Mouse (Mus musculus): ENCODE results near the gene Atoh7. TPM values are rescaled to one million over a fixed set of nuclear protein-coding genes. Genes with fewer than 3 reads are reported as not detected.

Gene Atoh7
- polyA plus RNA-seq, 1 experiment from 2014 or later: 0.09 TPM

DNA sequence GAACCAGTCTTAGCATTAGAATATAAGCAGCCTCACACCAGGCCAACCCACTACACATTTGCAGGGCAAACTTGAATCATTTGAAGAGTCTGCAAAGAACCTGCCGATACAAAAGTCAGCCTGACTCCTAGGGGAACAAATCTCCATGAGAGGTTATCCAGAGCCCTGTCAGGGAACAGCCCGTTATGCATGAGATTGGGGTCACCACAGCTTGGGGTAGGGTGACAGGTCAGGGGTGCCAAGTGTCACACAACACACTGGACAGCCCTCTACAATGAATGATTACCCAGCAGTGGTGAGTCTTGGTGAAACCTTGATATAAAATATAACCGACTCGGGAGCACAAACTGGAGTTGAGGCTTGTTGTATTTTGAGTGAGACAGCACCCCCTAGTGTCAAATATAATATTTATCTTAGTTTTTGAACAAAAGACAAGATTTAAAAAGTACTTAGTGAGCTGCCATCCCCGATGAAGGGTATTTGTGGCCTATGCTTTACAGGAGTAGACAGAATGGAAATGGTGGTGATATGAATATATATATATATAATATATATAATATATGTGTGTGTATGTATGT, 13.7 kb downstream of the Atoh7 start:
- Histone ChIP-seq H3K9me3 (no peaks in the 10 kb centered on the region), H3K4me2 (replicated peaks) (no peak overlapping the region), H3K36me3 (no peaks in the 10 kb centered on the region), H3K4me1 (no peaks in the 10 kb centered on the region), H3K4me3 (no peak overlapping the region), H3K27me3 (no peaks in the 10 kb centered on the region), H3K27ac (no peak overlapping the region), H3K9ac (no peak overlapping the region)
- no peak for ATAC-seq (ENCODE audit: low FRiP score, low read depth)
- WGBS: 47% methylated on average over 5 of the region's 5 CpGs

- no peak overlapping the region for H3K9ac ChIP-seq
- WGBS: 82% methylated on average over 6 of the region's 6 CpGs
- H3K4me3 ChIP-seq: no peak overlapping the region
- H3K9me3 ChIP-seq: no peaks in the 10 kb centered on the region
- H3K36me3 ChIP-seq: no peaks in the 10 kb centered on the region
- H3K4me1 ChIP-seq: no peaks in the 10 kb centered on the region
- H3K27me3 ChIP-seq: no peaks in the 10 kb centered on the region
- H3K27ac ChIP-seq: no peak overlapping the region
- no peak for ATAC-seq (ENCODE audit: low FRiP score, low read depth)
- no peak overlapping the region for H3K4me2 ChIP-seq (replicated peaks)
Observed at GRCm38 (mm10) chr10:63113716-63114360, 14.4 kb downstream of the Atoh7 start.

DNA sequence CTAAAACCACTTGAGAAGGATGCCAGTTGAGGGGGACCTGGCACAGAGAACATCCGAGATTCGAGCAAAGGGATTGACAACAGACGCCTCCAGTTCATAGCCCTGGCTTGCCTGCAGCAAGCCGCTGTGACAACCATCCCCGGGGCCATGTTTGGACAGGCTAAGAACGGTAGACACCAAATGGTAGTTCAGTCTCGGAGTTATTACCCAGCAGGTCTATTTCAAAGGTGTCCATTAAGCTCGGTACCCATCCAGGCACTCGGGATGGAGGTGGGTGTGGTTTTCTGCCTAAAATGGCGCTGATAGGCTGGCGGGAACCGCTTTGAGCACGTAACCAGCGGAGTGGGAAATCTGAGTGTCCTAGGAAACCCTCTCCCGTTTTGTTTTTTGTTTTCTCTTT, 16.4 kb downstream of the Atoh7 start:
- ATAC-seq (ENCODE audit: low FRiP score, low read depth): no peak
- Histone ChIP-seq H3K9ac (no peak overlapping the region), H3K27ac (no peak overlapping the region), H3K9me3 (no peaks in the 10 kb centered on the region), H3K27me3 (no peaks in the 10 kb centered on the region), H3K4me2 (replicated peaks) (no peak overlapping the region), H3K36me3 (no peaks in the 10 kb centered on the region), H3K4me1 (no peaks in the 10 kb centered on the region), H3K4me3 (no peak overlapping the region)
- WGBS: 80% methylated on average over 15 of the region's 15 CpGs

DNA sequence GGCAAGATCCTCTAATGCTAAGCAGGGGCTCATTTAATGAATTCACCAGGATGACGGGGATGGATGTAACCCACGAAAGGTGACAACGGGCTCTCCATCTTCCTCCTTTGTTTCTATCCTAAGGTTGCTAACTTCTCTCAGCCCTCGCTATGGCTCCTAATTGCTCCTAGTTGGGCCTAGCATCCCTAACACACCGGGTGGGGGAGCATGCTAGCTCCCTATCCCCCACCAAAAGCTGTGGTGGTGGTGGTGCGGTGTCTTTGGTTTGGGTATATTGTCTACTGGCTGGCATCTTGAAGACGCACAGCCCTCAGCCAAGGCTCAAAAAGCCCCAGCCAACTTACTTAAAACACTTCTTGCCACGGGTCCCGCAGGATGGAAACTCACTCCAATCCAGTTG, 16.9 kb downstream of the Atoh7 start:
- Histone ChIP-seq H3K4me2 (replicated peaks) (no peak overlapping the region), H3K9me3 (no peaks in the 10 kb centered on the region), H3K4me3 (no peak overlapping the region), H3K27me3 (no peaks in the 10 kb centered on the region), H3K36me3 (no peaks in the 10 kb centered on the region), H3K27ac (no peak overlapping the region), H3K4me1 (no peaks in the 10 kb centered on the region), H3K9ac (no peak overlapping the region)
- no peak for ATAC-seq (ENCODE audit: low FRiP score, low read depth)
- 89% methylated on average over 9 of the region's 9 CpGs for WGBS

GRCm38 (mm10) chr10:63117583-63117982, 18.1 kb downstream of the Atoh7 start:
- Histone ChIP-seq H3K36me3 (no peaks in the 10 kb centered on the region), H3K27me3 (no peaks in the 10 kb centered on the region), H3K9me3 (no peaks in the 10 kb centered on the region), H3K9ac (no peak overlapping the region), H3K4me3 (no peak overlapping the region), H3K4me1 (no peaks in the 10 kb centered on the region), H3K4me2 (replicated peaks) (no peak overlapping the region), H3K27ac (no peak overlapping the region)
- 88% methylated on average over 8 of the region's 8 CpGs for WGBS
- ATAC-seq (ENCODE audit: low FRiP score, low read depth): no peak

GRCm38 (mm10) chr10:63119916-63120315, 20.5 kb downstream of the Atoh7 start:
- H3K4me1 ChIP-seq: no peaks in the 10 kb centered on the region
- WGBS: 72% methylated on average over 14 of the region's 14 CpGs
- H3K9ac ChIP-seq: no peak overlapping the region
- H3K4me3 ChIP-seq: no peak overlapping the region
- H3K9me3 ChIP-seq: no peaks in the 10 kb centered on the region
- H3K27ac ChIP-seq: no peak overlapping the region
- no peaks in the 10 kb centered on the region for H3K27me3 ChIP-seq
- H3K4me2 ChIP-seq (replicated peaks): no peak overlapping the region
- ATAC-seq (ENCODE audit: low FRiP score, low read depth): no peak
- H3K36me3 ChIP-seq: no peaks in the 10 kb centered on the region

GRCm38 (mm10) chr10:63121961-63122360, 22.5 kb downstream of the Atoh7 start:
- ATAC-seq (ENCODE audit: low FRiP score, low read depth): no peak
- H3K9me3 ChIP-seq: no peaks in the 10 kb centered on the region

GRCm38 (mm10) chr10:63122516-63122915, 23.1 kb downstream of the Atoh7 start:
- H3K36me3 ChIP-seq: no peaks in the 10 kb centered on the region
- H3K4me3 ChIP-seq: no peak overlapping the region
- no peaks in the 10 kb centered on the region for H3K9me3 ChIP-seq
- no peaks in the 10 kb centered on the region for H3K4me1 ChIP-seq
- H3K4me2 ChIP-seq (replicated peaks): no peak overlapping the region
- no peak overlapping the region for H3K9ac ChIP-seq
- no peak overlapping the region for H3K27ac ChIP-seq
- 38% methylated on average over 8 of the region's 8 CpGs for WGBS
- H3K27me3 ChIP-seq: no peaks in the 10 kb centered on the region
- no peak for ATAC-seq (ENCODE audit: low FRiP score, low read depth)

More at GRCm38 (mm10) chr10:63121961-63122360, 22.5 kb downstream of the Atoh7 start:
- H3K9ac ChIP-seq: no peak overlapping the region
- no peaks in the 10 kb centered on the region for H3K4me1 ChIP-seq
- H3K27ac ChIP-seq: no peak overlapping the region
- H3K4me2 ChIP-seq (replicated peaks): no peak overlapping the region
- H3K4me3 ChIP-seq: no peak overlapping the region
- no peaks in the 10 kb centered on the region for H3K36me3 ChIP-seq
- WGBS: 86% methylated on average over 14 of the region's 14 CpGs
- no peaks in the 10 kb centered on the region for H3K27me3 ChIP-seq

- Histone ChIP-seq H3K4me1 (no peaks in the 10 kb centered on the region), H3K9me3 (no peaks in the 10 kb centered on the region), H3K4me3 (no peak overlapping the region), H3K4me2 (replicated peaks) (no peak overlapping the region), H3K36me3 (no peaks in the 10 kb centered on the region), H3K9ac (no peak overlapping the region), H3K27me3 (no peaks in the 10 kb centered on the region), H3K27ac (no peak overlapping the region)
- 86% methylated on average over 8 of the region's 8 CpGs for WGBS
- ATAC-seq (ENCODE audit: low FRiP score, low read depth): no peak
Observed at GRCm38 (mm10) chr10:63123141-63123540, 23.7 kb downstream of the Atoh7 start.

- 90% methylated on average over 10 of the region's 10 CpGs for WGBS
- Histone ChIP-seq H3K9me3 (no peaks in the 10 kb centered on the region), H3K4me2 (replicated peaks) (no peak overlapping the region), H3K4me3 (no peak overlapping the region), H3K27me3 (no peaks in the 10 kb centered on the region), H3K4me1 (no peaks in the 10 kb centered on the region), H3K9ac (no peak overlapping the region), H3K27ac (no peak overlapping the region), H3K36me3 (no peaks in the 10 kb centered on the region)
- no peak for ATAC-seq (ENCODE audit: low FRiP score, low read depth)
Observed at GRCm38 (mm10) chr10:63124016-63124415, 24.6 kb downstream of the Atoh7 start.

DNA sequence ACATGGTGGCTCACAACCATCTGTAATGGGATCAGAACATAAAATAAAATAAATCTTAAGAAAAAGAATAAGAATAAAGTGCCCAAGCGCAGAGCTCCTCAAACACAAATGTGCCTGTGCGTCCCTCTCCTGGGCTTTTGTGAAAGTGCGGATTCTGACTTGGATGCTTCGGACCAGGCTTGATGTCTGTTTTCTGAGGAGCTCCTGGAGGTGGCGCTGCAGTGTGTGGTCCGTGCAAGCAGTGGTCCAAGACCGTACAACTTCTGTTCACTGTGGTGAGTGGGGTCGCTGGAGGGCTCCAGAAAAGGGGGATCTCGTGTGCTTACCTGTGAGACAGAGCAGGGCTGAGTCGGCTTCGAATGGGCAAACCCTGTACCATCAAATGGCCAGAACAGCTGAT, 25.9 kb downstream of the Atoh7 start:
- no peaks in the 10 kb centered on the region for H3K27me3 ChIP-seq
- no peak overlapping the region for H3K27ac ChIP-seq
- no peaks in the 10 kb centered on the region for H3K9me3 ChIP-seq
- H3K4me1 ChIP-seq: no peaks in the 10 kb centered on the region
- no peak overlapping the region for H3K9ac ChIP-seq
- no peak overlapping the region for H3K4me3 ChIP-seq
- WGBS: 41% methylated on average over 11 of the region's 11 CpGs
- no peak for ATAC-seq (ENCODE audit: low FRiP score, low read depth)
- H3K36me3 ChIP-seq: no peaks in the 10 kb centered on the region
- no peak overlapping the region for H3K4me2 ChIP-seq (replicated peaks)

DNA sequence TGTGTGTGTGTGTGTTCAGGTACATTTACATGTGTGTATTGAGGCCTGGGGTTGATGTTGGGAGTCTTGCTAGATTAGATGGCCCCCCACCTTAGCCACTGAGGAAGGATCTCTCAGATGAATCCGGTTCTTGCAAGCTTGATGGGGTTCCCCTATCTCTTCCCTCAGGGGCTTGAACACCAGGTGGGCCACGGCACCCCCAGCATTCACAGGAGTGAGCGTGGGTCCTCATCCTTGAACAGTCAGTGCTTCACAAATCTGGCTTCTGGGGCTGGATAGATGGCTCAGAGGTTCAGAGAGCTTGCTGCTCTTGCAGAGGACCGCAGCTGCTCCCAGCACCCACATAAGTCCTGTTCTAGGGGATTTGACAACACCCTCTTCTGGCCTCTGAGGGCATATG, 26.7 kb downstream of the Atoh7 start:
- H3K27ac ChIP-seq: no peak overlapping the region
- H3K4me1 ChIP-seq: no peaks in the 10 kb centered on the region
- H3K36me3 ChIP-seq: no peaks in the 10 kb centered on the region
- H3K9me3 ChIP-seq: no peaks in the 10 kb centered on the region
- H3K4me3 ChIP-seq: no peak overlapping the region
- H3K9ac ChIP-seq: no peak overlapping the region
- H3K27me3 ChIP-seq: no peaks in the 10 kb centered on the region
- H3K4me2 ChIP-seq (replicated peaks): no peak overlapping the region
- 76% methylated on average over 4 of the region's 4 CpGs for WGBS
- no peak for ATAC-seq (ENCODE audit: low FRiP score, low read depth)

DNA sequence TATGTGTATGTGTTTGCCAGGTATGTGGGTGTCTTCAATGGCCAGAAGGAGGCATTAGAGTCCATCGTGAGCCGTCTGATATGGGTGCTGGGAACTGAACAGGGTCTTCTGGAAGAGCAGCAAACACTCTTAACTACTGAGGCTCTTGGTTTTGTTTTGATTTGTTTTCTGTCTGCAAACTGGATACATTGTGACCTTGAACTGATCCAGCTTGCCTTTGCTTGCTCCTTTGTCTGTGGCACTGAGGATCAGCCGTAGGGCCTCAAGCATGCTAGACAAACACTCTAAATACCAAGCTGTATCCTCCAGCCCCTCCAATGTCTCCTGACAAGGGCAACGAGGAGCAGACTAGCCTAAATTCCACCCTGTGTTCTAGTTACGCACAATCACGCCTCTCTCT, 27.7 kb downstream of the Atoh7 start:
- H3K4me3 ChIP-seq: no peak overlapping the region
- H3K36me3 ChIP-seq: no peaks in the 10 kb centered on the region
- H3K9ac ChIP-seq: no peak overlapping the region
- ATAC-seq (ENCODE audit: low FRiP score, low read depth): no peak
- no peak overlapping the region for H3K4me2 ChIP-seq (replicated peaks)
- H3K9me3 ChIP-seq: no peaks in the 10 kb centered on the region
- H3K27ac ChIP-seq: no peak overlapping the region
- no peaks in the 10 kb centered on the region for H3K4me1 ChIP-seq
- WGBS: 93% methylated on average over 6 of the region's 6 CpGs
- no peaks in the 10 kb centered on the region for H3K27me3 ChIP-seq

Measured in limb, embryonic 13.5 days (tissue).